Mouse (Mus musculus) thymus, postnatal 14 days (tissue): ENCODE measurements around the gene Smim23.
A peak's percentile ranks its signal among the peaks of the same experiment; 100 is the strongest.

Experiments used
- DNase-seq: peaks from one replicate; pipeline ENCODE4 v3.0.0; 2021

Gene Smim23

GRCm38 (mm10) chr11:32824505-32824904 is at the start of gene Smim23:
Smim23 (minus strand) TSS chr11:32824605.
- no peak for DNase-seq

- DNase-seq, result no peak
Measured at GRCm38 (mm10) chr11:32868619-32869383, 44.4 kb upstream of the Smim23 start.

- no peak for DNase-seq
Measured at GRCm38 (mm10) chr11:32864615-32865014, 40.2 kb upstream of the Smim23 start.

GRCm38 (mm10) chr11:32857418-32857879 is 33.0 kb upstream of the Smim23 start:
- DNase-seq, result no peak

GRCm38 (mm10) chr11:32846682-32847222 is 22.3 kb upstream of the Smim23 start:
- DNase-seq, result no peak

GRCm38 (mm10) chr11:32841169-32841568 is 16.8 kb upstream of the Smim23 start:
- no peak for DNase-seq

- no peak for DNase-seq
Measured at GRCm38 (mm10) chr11:32840256-32840655, 15.9 kb upstream of the Smim23 start.

- no peak for DNase-seq
Measured at GRCm38 (mm10) chr11:32835022-32835421, 10.6 kb upstream of the Smim23 start.

GRCm38 (mm10) chr11:32834367-32834918 is 10.0 kb upstream of the Smim23 start:
- no peak for DNase-seq

- no peak for DNase-seq
Measured at GRCm38 (mm10) chr11:32817566-32817965, 6.8 kb downstream of the Smim23 start.

- no peak for DNase-seq
Measured at GRCm38 (mm10) chr11:32814286-32814685, 10.1 kb downstream of the Smim23 start.

- DNase-seq, result no peak
Measured at GRCm38 (mm10) chr11:32809091-32809490, 15.3 kb downstream of the Smim23 start.

GRCm38 (mm10) chr11:32805958-32806357 is 18.4 kb downstream of the Smim23 start:
- peak; percentile 48 for DNase-seq

GRCm38 (mm10) chr11:32803658-32804057 is 20.7 kb downstream of the Smim23 start:
- DNase-seq, result no peak

- no peak for DNase-seq
Measured at GRCm38 (mm10) chr11:32801715-32802114, 22.7 kb downstream of the Smim23 start.

- no peak for DNase-seq
Measured at GRCm38 (mm10) chr11:32800929-32801375, 23.5 kb downstream of the Smim23 start.

- DNase-seq, result no peak
Measured at GRCm38 (mm10) chr11:32798445-32798844, 26.0 kb downstream of the Smim23 start.

GRCm38 (mm10) chr11:32794759-32795445 is 29.5 kb downstream of the Smim23 start:
- no peak for DNase-seq

- DNase-seq, result no peak
Measured at GRCm38 (mm10) chr11:32786201-32786600, 38.2 kb downstream of the Smim23 start.

GRCm38 (mm10) chr11:32785591-32786147 is 38.7 kb downstream of the Smim23 start:
- no peak for DNase-seq

- no peak for DNase-seq
Measured at GRCm38 (mm10) chr11:32782724-32783123, 41.7 kb downstream of the Smim23 start.

- no peak for DNase-seq
Measured at GRCm38 (mm10) chr11:32781633-32782404, 42.6 kb downstream of the Smim23 start.
